Mouse (Mus musculus) frontal cortex, postnatal 14 days (tissue): Measurements from ENCODE around the gene Tamm41.
A peak's percentile ranks its signal among the peaks of the same experiment; 100 is the strongest.

ENCODE experiments used
- DNase-seq, 2 experiments: peaks; one replicate each; pipeline ENCODE4 v3.0.0; 2022; ENCODE audit warnings: low spot score in 2 of 2

Tamm41 gene

GRCm38 (mm10) chr6:115037103-115038094, at the start of gene Tamm41:
TSS of gene Tamm41 (minus strand) at chr6:115037876.
- DNase-seq, result peak; percentile 50 to 82

GRCm38 (mm10) chr6:115085274-115085841, 47.7 kb upstream of the Tamm41 start:
- peak; percentile 70 to 71 for DNase-seq

DNA sequence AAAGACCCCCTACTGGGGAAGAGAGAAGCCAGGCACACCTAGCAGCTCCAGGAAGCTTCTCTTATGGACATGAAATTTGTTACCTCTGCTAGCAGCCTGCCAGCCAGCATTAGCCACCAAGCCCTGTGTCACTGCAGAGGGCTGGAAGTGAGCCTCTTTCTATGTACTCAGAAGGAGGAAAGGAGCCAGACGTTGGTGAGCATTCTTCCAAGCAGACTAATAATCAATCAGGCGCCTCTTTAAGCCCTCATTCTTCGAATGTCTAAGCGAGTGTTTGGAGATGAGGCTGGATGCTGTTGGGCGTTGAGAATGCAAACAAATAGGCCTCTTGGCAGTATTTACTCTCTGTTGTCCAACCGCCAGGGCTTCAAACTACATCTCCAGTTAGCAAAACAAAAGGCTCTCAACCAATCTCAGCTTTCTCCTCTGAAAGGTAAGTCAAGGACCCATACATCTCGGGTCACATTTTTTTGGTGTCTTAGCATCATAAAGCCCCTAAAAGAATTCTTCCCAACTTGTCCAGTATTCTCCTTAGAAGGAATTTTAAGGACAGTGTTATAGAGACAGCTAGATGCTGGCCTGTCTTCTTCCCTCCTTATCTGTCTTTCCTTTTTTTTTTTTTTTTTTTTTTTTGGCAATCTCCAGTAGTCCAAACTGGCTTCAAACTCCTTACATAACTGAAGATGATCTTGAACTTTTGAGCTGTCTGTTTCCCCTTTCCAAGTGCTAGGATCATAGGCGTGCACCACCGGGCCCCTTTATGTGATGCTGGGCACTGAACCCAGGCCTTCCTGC, 39.3 kb upstream of the Tamm41 start:
- DNase-seq, result no peak

DNA sequence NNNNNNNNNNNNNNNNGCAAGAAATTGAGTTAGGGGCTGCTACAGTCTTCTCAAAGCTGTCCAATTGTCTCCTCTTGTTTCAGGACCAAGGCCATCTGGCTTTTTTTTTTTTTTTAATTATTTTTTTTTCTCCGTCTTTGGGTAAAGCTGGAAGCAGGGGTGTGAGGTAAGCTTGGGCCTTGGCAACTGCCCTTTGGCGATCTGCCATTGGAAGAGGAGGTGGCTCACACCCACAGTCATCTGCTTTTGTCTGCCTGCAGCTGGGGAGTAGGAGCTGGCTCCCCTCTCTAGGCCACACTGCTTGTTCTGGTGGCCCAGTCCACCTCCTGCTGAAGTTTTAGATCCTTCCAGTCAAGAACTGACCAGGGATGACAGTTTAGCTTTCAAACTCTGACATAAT, 34.3 kb upstream of the Tamm41 start:
- no peak for DNase-seq

- peak in 1 of 2 experiments; percentile 38 for DNase-seq
Measured at GRCm38 (mm10) chr6:115065411-115066241, 27.9 kb upstream of the Tamm41 start.

GRCm38 (mm10) chr6:115062605-115063350, 25.1 kb upstream of the Tamm41 start:
- no peak for DNase-seq

DNA sequence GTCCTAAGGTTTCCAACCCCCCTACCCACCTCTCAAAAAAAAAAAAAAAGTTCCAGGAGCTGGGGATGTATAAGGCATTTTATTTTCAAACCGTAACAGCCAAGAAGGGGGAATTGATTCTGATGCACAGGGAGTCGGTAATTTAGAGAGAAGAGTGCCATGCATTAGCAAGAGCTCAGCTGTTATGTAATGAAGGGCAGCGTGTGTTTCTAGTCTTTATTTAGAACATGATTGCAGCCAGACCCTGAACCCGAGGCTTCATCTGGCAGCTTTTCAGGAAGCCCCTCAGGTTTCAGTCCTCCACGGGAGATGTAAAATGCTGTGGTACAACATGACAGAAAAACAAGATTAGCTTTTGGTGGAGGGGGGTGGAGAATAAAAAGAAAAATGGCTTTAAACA, 21.6 kb upstream of the Tamm41 start:
- DNase-seq, result no peak

DNA sequence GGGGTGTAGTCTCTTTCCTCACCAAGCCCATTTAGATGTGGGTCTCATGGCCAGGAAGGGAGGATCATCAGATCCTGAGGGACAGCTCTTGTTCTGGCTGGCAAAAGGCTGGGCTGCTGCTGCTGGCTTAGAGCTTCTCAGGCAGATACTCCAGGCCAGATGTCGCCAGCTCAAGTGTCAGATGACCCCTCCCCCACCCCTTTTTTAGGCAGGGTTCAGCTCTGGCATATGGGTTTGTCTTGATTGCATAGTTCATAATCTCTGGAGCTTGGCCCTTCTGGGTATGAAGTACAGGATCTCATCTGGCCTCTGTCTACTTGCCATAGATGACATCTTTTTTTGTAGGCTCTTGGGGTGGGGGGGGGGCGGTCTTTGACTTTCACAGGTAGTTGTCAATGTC, 19.0 kb upstream of the Tamm41 start:
- DNase-seq, result no peak

DNA sequence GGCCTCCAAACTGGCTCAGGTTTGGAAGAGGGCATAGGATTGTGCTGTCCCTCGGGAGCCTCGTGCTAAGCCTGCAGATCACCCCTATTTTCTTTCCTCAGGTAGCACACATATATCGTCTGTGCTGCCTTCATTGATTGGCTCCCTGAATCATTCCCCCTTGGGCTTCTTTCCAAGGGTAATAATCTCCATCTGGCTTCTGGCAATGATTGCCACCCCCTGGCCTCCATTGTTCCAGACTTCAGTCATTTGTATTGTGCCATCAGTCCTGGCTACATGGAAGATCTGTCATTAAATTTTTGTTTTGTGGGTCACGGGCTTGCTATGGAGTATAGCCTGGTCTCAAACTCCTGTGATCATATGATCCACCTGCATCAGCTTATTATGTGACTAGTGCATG, 17.8 kb upstream of the Tamm41 start:
- no peak for DNase-seq

DNA sequence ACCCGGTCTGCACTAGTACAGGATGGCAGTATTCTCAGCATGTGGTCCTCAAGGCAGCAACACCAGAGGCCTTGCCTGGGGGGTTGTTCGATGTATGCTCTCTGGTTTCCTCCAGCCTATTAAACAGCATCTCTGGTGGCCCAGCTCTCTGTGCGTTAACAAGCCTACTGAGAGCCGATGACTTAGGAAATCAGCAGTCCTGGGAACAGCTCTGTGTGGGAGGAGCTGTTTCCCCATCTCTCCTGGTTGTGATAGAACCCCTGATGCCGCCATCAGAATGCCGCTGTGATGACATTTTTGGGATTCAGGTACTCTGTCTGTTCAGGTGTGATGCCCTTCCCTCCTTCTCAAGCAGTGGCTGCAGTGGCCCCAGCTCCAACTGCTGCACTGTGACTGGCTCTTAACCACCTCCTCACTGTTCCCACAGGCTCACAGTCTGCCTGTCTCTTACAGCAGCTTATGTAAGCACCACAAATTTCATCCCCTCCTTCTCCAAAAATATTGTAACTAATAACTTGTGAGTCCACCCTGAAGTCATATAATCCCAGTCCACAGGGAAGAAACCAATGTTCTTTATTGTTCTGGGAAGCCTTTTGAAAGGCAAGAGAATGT, 14.0 kb upstream of the Tamm41 start:
- DNase-seq, result no peak

DNA sequence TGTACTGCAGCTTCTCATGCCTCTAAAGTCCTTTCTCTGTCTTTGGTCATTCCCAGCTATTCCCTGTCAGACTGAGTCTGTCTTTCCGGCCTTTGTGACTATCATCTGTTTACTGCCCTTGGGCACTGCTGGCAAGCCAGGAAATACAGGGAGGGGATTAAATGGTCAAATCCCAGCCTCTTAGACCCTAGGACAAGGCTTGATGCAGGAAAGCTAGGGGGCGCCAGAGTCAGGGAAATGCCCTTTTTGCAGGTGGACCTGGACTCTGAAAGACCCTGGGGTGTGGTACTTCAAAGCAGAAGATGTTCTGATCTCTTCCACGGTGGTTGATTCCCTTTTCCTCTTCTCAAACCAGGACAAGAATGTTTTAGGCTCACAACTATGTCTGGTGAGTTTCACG, 11.3 kb upstream of the Tamm41 start:
- peak in 1 of 2 experiments; percentile 41 for DNase-seq

DNA sequence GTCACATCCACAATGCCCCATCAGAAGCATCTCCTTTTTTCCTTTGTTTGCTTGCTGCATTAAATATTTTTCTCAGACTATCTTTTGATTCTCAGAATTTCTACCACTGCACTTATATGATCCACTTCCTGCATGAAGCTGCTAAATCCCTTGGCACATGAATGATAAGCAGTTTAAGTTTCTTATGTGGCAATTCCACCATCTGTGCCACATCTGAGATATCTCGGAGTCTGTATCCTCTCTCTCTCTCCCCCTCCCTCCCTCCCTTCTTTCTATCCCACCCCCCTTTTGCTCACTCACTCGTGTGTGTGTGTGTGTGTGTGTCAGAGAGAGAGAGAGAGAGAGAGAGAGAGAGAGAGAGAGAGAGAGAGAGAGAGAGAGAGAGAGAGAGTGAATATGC, 10.1 kb upstream of the Tamm41 start:
- DNase-seq, result no peak

GRCm38 (mm10) chr6:115046064-115046463, 8.4 kb upstream of the Tamm41 start:
- no peak for DNase-seq

GRCm38 (mm10) chr6:115044709-115045108, 7.0 kb upstream of the Tamm41 start:
- no peak for DNase-seq

DNA sequence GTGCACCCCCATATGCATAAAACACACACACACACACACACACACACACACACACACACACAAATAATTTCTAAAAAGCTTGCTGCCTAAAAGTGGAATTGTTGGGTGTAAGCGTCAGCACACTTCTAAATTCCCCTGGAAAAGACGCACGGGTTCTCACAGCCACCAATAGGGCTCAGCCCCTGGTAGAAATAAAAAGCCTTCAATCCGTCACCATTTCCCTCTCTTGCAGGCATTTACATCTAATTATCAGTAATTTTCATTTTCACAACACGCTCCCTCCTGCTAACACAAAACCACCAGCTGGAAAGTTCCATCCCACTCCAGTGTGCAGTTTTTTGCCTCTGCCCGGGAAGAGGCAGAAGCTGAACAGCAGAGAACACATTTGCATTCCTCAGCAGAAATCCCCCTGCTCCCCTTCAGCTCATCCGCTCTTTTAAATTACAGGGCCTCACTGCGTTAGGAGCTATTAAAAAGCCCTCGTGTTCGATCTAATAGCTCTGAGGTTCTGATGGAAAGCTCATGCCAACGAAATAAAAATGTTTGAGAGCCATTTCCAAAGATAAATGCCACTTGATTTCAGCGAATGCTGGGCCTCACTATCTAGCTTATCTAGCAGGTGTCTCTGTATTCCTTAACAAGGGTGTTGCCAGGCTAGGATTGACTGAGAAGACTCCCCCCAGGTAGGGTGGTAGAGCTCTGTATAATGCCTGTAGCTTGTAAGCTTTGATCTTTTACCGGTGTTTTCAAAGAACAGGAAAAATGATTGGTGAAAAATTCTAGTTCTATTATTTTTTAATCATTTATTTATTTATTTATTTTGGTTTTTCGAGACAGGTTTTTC, 6.2 kb upstream of the Tamm41 start:
- peak in 1 of 2 experiments; percentile 29 for DNase-seq

DNA sequence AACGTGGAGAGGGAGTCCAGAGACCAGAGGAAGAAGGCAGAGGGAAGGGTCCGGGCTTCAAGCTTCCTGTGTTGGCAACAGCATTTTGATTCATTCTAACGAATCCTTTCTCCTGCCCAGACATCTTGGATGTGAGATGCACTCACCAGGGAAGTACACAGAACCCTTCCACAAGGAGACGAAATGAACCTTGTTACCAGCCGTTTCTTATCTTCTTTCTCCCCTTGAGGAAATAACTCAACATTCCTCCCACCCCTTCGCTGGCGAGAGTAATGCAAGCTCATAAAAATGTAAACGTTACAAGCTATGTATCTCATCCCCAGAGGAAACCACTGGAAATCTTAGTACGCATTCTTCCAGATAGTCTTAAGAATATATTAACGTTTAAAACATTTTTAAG, 4.9 kb upstream of the Tamm41 start:
- no peak for DNase-seq

- no peak for DNase-seq
Measured at GRCm38 (mm10) chr6:115033441-115033840, 4.2 kb downstream of the Tamm41 start.

GRCm38 (mm10) chr6:115030098-115030497, 7.6 kb downstream of the Tamm41 start:
- no peak for DNase-seq

DNA sequence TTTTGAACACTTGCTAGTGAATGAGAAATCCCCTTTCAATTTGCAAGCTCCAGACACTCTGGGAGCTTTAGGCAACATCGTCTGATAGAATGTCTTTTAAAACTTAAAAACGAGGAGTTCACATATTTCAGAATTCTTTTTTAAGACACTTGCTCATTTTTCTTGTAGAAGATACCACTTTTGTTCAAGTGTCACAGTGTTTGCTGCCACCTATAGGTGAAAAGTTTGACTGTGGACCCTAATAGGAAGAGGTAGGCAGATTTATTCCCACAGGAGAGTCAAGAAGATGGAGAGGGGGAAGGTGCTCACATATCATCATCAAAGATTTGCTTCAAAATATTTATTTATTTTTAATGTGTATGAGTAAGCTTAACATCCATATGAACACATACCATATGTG, 8.4 kb downstream of the Tamm41 start:
- DNase-seq, result no peak
